Mouse (Mus musculus): ENCODE data around the gene Mis12.

The Mis12 gene

GRCm38 (mm10) chr11:71019201-71020068 lies at the start of gene Mis12, which contains the start of gene Derl2:
Gene Mis12 (plus strand): TSS chr11:71019611.
Gene Derl2 (minus strand): TSS chr11:71019841.
- peak; percentile 99 for DNase-seq (ENCODE audit: extremely low read depth, insufficient read length, low spot score)

GRCm38 (mm10) chr11:70969821-70970559 lies 49.4 kb upstream of the Mis12 start, which contains the start of the genes Nup88 and Rpain:
Gene Nup88 (minus strand): TSS chr11:70969973.
Gene Rpain (plus strand): TSS chr11:70970213.
- peak; percentile 95 for DNase-seq (ENCODE audit: extremely low read depth, insufficient read length, low spot score)

GRCm38 (mm10) chr11:70970560-70971540 lies 48.6 kb upstream of the Mis12 start:
- DNase-seq (ENCODE audit: extremely low read depth, insufficient read length, low spot score): peak; percentile 75

GRCm38 (mm10) chr11:70972586-70972985 lies 46.8 kb upstream of the Mis12 start:
- no peak for DNase-seq (ENCODE audit: extremely low read depth, insufficient read length, low spot score)

- no peak for DNase-seq (ENCODE audit: extremely low read depth, insufficient read length, low spot score)
Measured at GRCm38 (mm10) chr11:70973947-70974346, 45.5 kb upstream of the Mis12 start.

GRCm38 (mm10) chr11:70975193-70975592 lies 44.2 kb upstream of the Mis12 start:
- no peak for DNase-seq (ENCODE audit: extremely low read depth, insufficient read length, low spot score)

- no peak for DNase-seq (ENCODE audit: extremely low read depth, insufficient read length, low spot score)
Measured at GRCm38 (mm10) chr11:70977293-70977692, 42.1 kb upstream of the Mis12 start.

GRCm38 (mm10) chr11:70980232-70980631 lies 39.2 kb upstream of the Mis12 start:
- no peak for DNase-seq (ENCODE audit: extremely low read depth, insufficient read length, low spot score)

- no peak for DNase-seq (ENCODE audit: extremely low read depth, insufficient read length, low spot score)
Measured at GRCm38 (mm10) chr11:70980751-70981510, 38.5 kb upstream of the Mis12 start.

GRCm38 (mm10) chr11:70982030-70982429 lies 37.4 kb upstream of the Mis12 start:
- DNase-seq (ENCODE audit: extremely low read depth, insufficient read length, low spot score): no peak

GRCm38 (mm10) chr11:70982557-70983228 lies 36.7 kb upstream of the Mis12 start, which contains the start of gene C1qbp:
Gene C1qbp (minus strand): TSS chr11:70983026.
- DNase-seq (ENCODE audit: extremely low read depth, insufficient read length, low spot score): peak; percentile 93

- no peak for DNase-seq (ENCODE audit: extremely low read depth, insufficient read length, low spot score)
Measured at GRCm38 (mm10) chr11:71001167-71001566, 18.2 kb upstream of the Mis12 start.

GRCm38 (mm10) chr11:71003611-71004315 lies 15.6 kb upstream of the Mis12 start:
- DNase-seq (ENCODE audit: extremely low read depth, insufficient read length, low spot score): no peak

- DNase-seq (ENCODE audit: extremely low read depth, insufficient read length, low spot score): peak; percentile 96
Measured at GRCm38 (mm10) chr11:71004316-71004773, 15.1 kb upstream of the Mis12 start, which contains the start of gene Dhx33. Gene Dhx33 (minus strand): TSS chr11:71004437.

GRCm38 (mm10) chr11:71005046-71005445 lies 14.4 kb upstream of the Mis12 start:
- no peak for DNase-seq (ENCODE audit: extremely low read depth, insufficient read length, low spot score)

GRCm38 (mm10) chr11:71007026-71007425 lies 12.4 kb upstream of the Mis12 start:
- no peak for DNase-seq (ENCODE audit: extremely low read depth, insufficient read length, low spot score)

- DNase-seq (ENCODE audit: extremely low read depth, insufficient read length, low spot score): no peak
Measured at GRCm38 (mm10) chr11:71007831-71008230, 11.6 kb upstream of the Mis12 start.

GRCm38 (mm10) chr11:71008321-71008720 lies 11.1 kb upstream of the Mis12 start:
- no peak for DNase-seq (ENCODE audit: extremely low read depth, insufficient read length, low spot score)
